In the genomic region with DNA sequence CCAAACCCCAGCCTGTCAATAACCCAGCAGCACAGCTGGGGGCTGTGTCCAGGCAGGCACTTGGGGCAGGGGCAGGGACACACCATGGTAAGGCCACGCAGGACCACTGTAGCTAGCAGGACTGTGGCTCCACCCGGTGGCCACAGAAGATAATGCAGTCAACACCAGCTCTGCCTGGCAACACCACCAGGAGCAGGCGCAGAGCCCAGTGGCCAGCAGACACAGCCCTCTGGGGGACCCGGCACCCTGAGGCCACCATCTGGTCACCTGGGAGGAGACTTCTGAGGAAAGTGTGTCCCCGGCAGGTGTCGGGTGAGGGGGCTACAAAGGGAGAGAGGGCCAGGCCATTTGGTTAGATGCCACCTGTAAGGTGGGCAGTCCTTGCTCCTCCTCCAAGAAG, we compare ENCODE assay signal across 9 mouse cellular contexts. TPM values are rescaled to one million over a fixed set of nuclear protein-coding genes. Genes with fewer than 3 reads are reported as not detected.
DNase-seq lines count a peak whose midpoint lies in the region; ATAC-seq and TF ChIP-seq lines count a peak whose summit lies in the region.
"Had no signal": no experiment of that assay in that cellular context is flagged by ENCODE, and none has a peak within 500 bp of the region (broad histone marks: within the 10 kb centered on the region; RNA-seq: fewer than 3 reads in every experiment).

No protein-coding gene starts in this region.

- WGBS in kidney, embryonic 14.5 days, result 37% methylated on average over 6 of the region's 6 CpGs
- WGBS in cerebellum, adult 2 months, result 6% methylated on average over 6 of the region's 6 CpGs
- 37% methylated on average over 6 of the region's 6 CpGs for WGBS in stomach, postnatal 0 days

- peaks cover 28% of the 10 kb centered on the region; the same call in 1 of the 2 replicates for H3K36me3 ChIP-seq in kidney, embryonic 14.5 days (ENCODE audit: control insufficient read depth, insufficient read depth, low read length)
- H3K36me3 ChIP-seq in ES-Bruce4 (ENCODE audit: control insufficient read depth, insufficient read depth, low read length, poor library complexity, severe bottlenecking), result peaks cover 18% of the 10 kb centered on the region
- H3K36me3 ChIP-seq in megakaryocyte, embryonic 14.5 days (replicated peaks; ENCODE audit: low read length), result peaks cover 85% of the 10 kb centered on the region
- peaks cover 12% of the 10 kb centered on the region for H3K36me3 ChIP-seq in stomach, postnatal 0 days (ENCODE audit: control insufficient read depth, insufficient read depth, low read length)

- 0 out of 2 replicates have a peak, but pooled peaks cover 5% of the 10 kb centered on the region for H3K27me3 ChIP-seq in kidney, embryonic 14.5 days (ENCODE audit: control insufficient read depth, insufficient read depth, low read length)
- no peaks in the 10 kb centered on the region for H3K27me3 ChIP-seq in ES-Bruce4 (ENCODE audit: control insufficient read depth, insufficient read depth, low read length, poor library complexity, severe bottlenecking)
- no peaks in the 10 kb centered on the region for H3K27me3 ChIP-seq in cerebellum, adult 2 months (ENCODE audit: control insufficient read depth, insufficient read depth, low read length)
- no peaks in the 10 kb centered on the region for H3K27me3 ChIP-seq in megakaryocyte, embryonic 14.5 days (replicated peaks)
- no peaks in the 10 kb centered on the region for H3K27me3 ChIP-seq in stomach, postnatal 0 days (ENCODE audit: control insufficient read depth, insufficient read depth, low read length)

- peak; percentile 80 for DNase-seq in kidney, adult 18-20 months
- DNase-seq in cerebellum, adult 2 months, result peak; percentile 91 to 94
- DNase-seq in gastrocnemius, postnatal 10 days, result peak; percentile 82
- DNase-seq in kidney, postnatal 14 days, result peak; percentile 83
- peak; percentile 85 for DNase-seq in stomach, postnatal 0 days (ENCODE audit: low spot score)

- peaks cover 28% of the 10 kb centered on the region for H3K4me1 ChIP-seq in kidney, embryonic 14.5 days (ENCODE audit: control insufficient read depth, insufficient read depth, low read length)
- peaks cover 2% of the 10 kb centered on the region for H3K4me1 ChIP-seq in ES-Bruce4 (ENCODE audit: control insufficient read depth, insufficient read depth, low read length)
- H3K4me1 ChIP-seq in cerebellum, adult 2 months (ENCODE audit: control insufficient read depth, insufficient read depth, low read length), result peaks cover 32% of the 10 kb centered on the region
- peaks cover 85% of the 10 kb centered on the region for H3K4me1 ChIP-seq in megakaryocyte, embryonic 14.5 days
- H3K4me1 ChIP-seq in stomach, postnatal 0 days (replicated peaks; ENCODE audit: control insufficient read depth, insufficient read depth), result peaks cover 7% of the 10 kb centered on the region

- H3K9me3 ChIP-seq in kidney, embryonic 14.5 days (ENCODE audit: control insufficient read depth, low read length), result no peaks in the 10 kb centered on the region
- H3K9me3 ChIP-seq in ES-Bruce4 (replicated peaks; ENCODE audit: control insufficient read depth, insufficient read depth, low read length, poor library complexity, severe bottlenecking), result no peaks in the 10 kb centered on the region
- H3K9me3 ChIP-seq in megakaryocyte, embryonic 14.5 days, result no peaks in the 10 kb centered on the region
- H3K9me3 ChIP-seq in stomach, postnatal 0 days (ENCODE audit: control insufficient read depth, low read length), result no peaks in the 10 kb centered on the region

- no peak overlapping the region for H3K4me2 ChIP-seq in kidney, embryonic 14.5 days (replicated peaks; ENCODE audit: low read depth, low read length)
- H3K4me2 ChIP-seq in stomach, postnatal 0 days (replicated peaks; ENCODE audit: low read depth), result no peak overlapping the region

- no peak overlapping the region for H3K4me3 ChIP-seq in kidney, embryonic 14.5 days (ENCODE audit: low read length)
- no peak overlapping the region for H3K4me3 ChIP-seq in ES-Bruce4 (ENCODE audit: low read depth, low read length)
- no peak overlapping the region for H3K4me3 ChIP-seq in cerebellum, adult 2 months (replicated peaks; ENCODE audit: insufficient read depth, low read depth, low read length)
- H3K4me3 ChIP-seq in megakaryocyte, embryonic 14.5 days (replicated peaks), result peak overlapping the region; percentile 5
- no peak overlapping the region for H3K4me3 ChIP-seq in stomach, postnatal 0 days (ENCODE audit: low read depth, low read length)

- TF ChIP-seq POLR2A in ES-Bruce4 (IDR thresholded peaks at IDR 0.05; ENCODE audit: insufficient read depth, low read length), result no peak
- no peak for TF ChIP-seq POLR2A in cerebellum, adult 2 months (IDR thresholded peaks at IDR 0.05; ENCODE audit: borderline replicate concordance, insufficient read depth, low read length)

- peak; percentile 92 for TF ChIP-seq CTCF in ES-Bruce4 (IDR thresholded peaks at IDR 0.05; ENCODE audit: low read depth, low read length)
- TF ChIP-seq CTCF in cerebellum, adult 2 months (IDR thresholded peaks at IDR 0.05; ENCODE audit: borderline replicate concordance, insufficient read depth, low read depth, low read length), result peak; percentile 97
- TF ChIP-seq CTCF in stomach, postnatal 0 days (IDR thresholded peaks at IDR 0.05; ENCODE audit: low read depth), result peak; percentile 95

- no peak for TF ChIP-seq EP300 in ES-Bruce4 (IDR thresholded peaks at IDR 0.05; ENCODE audit: insufficient read depth, low read depth, low read length)
- no peak for TF ChIP-seq EP300 in stomach, postnatal 0 days (optimal IDR thresholded peaks at IDR 0.05)

- ATAC-seq in kidney, embryonic 14.5 days (ENCODE audit: low FRiP score, low TSS enrichment), result no peak
- ATAC-seq in stomach, postnatal 0 days (ENCODE audit: low FRiP score, low TSS enrichment), result peak; percentile 22

- H3K27ac ChIP-seq in kidney, embryonic 14.5 days (ENCODE audit: low read depth, low read length), result no peak overlapping the region
- H3K27ac ChIP-seq in ES-Bruce4 (ENCODE audit: insufficient read depth, low read length), result no peak overlapping the region
- peak overlapping the region; percentile 20; the same call in 1 of the 2 replicates for H3K27ac ChIP-seq in cerebellum, adult 2 months (ENCODE audit: insufficient read depth, low read length)
- no peak overlapping the region for H3K27ac ChIP-seq in stomach, postnatal 0 days (replicated peaks)
- H3K27ac ChIP-seq: macrophage had no signal

- H3K9ac ChIP-seq in kidney, embryonic 14.5 days (ENCODE audit: low read depth, low read length), result no peak overlapping the region
- no peak overlapping the region for H3K9ac ChIP-seq in ES-Bruce4 (ENCODE audit: low read depth, poor library complexity, severe bottlenecking)
- no peak overlapping the region for H3K9ac ChIP-seq in stomach, postnatal 0 days (ENCODE audit: low read length)

RNA-seq across cellular contexts. Expression of gene Npb, which starts 4.5 kb away (rescaled TPM):
- polyA plus RNA-seq in kidney, embryonic 14.5 days (2014; fragmentation: Nextera tagmentation; extraction: Ambion mirVana), result 14.8 and 19.5 TPM in 2 replicates
- not detected in 2 replicates for polyA plus RNA-seq in ES-Bruce4 (2011; ENCODE audit: insufficient read depth, insufficient read length, low read depth, missing spikeins)
- polyA plus RNA-seq in cerebellum, adult 2 months (2012; rRNA removed), result 4.7 and 5.6 TPM in 2 replicates
- total RNA-seq in gastrocnemius, postnatal 10 days (2021), result not detected
- polyA plus RNA-seq in megakaryocyte, embryonic 14.5 days (2012; ENCODE audit: insufficient read depth, low replicate concordance), result 2.7 and 7.7 TPM in 2 replicates
- 20.4 and 20.9 TPM in 2 replicates for polyA plus RNA-seq in stomach, postnatal 0 days (2015; fragmentation: Nextera tagmentation; extraction: Ambion mirVana)
- polyA plus RNA-seq: macrophage had no signal

RNA-seq across cellular contexts. Expression of gene Pcyt2, which starts 5.0 kb away (rescaled TPM):
- polyA plus RNA-seq in kidney, embryonic 14.5 days (2014; fragmentation: Nextera tagmentation; extraction: Ambion mirVana), result 82.7 and 83.5 TPM in 2 replicates
- polyA plus RNA-seq in ES-Bruce4 (2011; ENCODE audit: insufficient read depth, insufficient read length, low read depth, missing spikeins), result 37.0 and 39.6 TPM in 2 replicates
- polyA plus RNA-seq in cerebellum, adult 2 months (2012; rRNA removed), result 401 and 403 TPM in 2 replicates
- 10 to 100 TPM; 29.7 to 30.9 TPM for total RNA-seq in gastrocnemius, postnatal 10 days (2021)
- 143 and 168 TPM in 2 replicates for polyA plus RNA-seq in megakaryocyte, embryonic 14.5 days (2012; ENCODE audit: insufficient read depth, low replicate concordance)
- polyA plus RNA-seq in stomach, postnatal 0 days (2015; fragmentation: Nextera tagmentation; extraction: Ambion mirVana), result 73.7 and 79.0 TPM in 2 replicates

RNA-seq across cellular contexts. Expression of gene Sirt7, which starts 12.3 kb away (rescaled TPM):
- 23.8 and 28.6 TPM in 2 replicates for polyA plus RNA-seq in kidney, embryonic 14.5 days (2014; fragmentation: Nextera tagmentation; extraction: Ambion mirVana)
- 10.8 and 11.1 TPM in 2 replicates for polyA plus RNA-seq in ES-Bruce4 (2011; ENCODE audit: insufficient read depth, insufficient read length, low read depth, missing spikeins)
- 76.9 and 80.5 TPM in 2 replicates for polyA plus RNA-seq in cerebellum, adult 2 months (2012; rRNA removed)
- 1 to 10 TPM; 6.5 to 9.2 TPM for total RNA-seq in gastrocnemius, postnatal 10 days (2021)
- 275 and 278 TPM in 2 replicates for polyA plus RNA-seq in megakaryocyte, embryonic 14.5 days (2012; ENCODE audit: insufficient read depth, low replicate concordance)
- polyA plus RNA-seq in stomach, postnatal 0 days (2015; fragmentation: Nextera tagmentation; extraction: Ambion mirVana), result 36.1 and 42.2 TPM in 2 replicates

RNA-seq across cellular contexts. Expression of gene Anapc11, which starts 14.5 kb away (rescaled TPM):
- 212 and 242 TPM in 2 replicates for polyA plus RNA-seq in kidney, embryonic 14.5 days (2014; fragmentation: Nextera tagmentation; extraction: Ambion mirVana)
- 84.0 and 100 TPM in 2 replicates for polyA plus RNA-seq in ES-Bruce4 (2011; ENCODE audit: insufficient read depth, insufficient read length, low read depth, missing spikeins)
- 168 and 178 TPM in 2 replicates for polyA plus RNA-seq in cerebellum, adult 2 months (2012; rRNA removed)
- 10 to 100 TPM; 60.1 to 67.6 TPM for total RNA-seq in gastrocnemius, postnatal 10 days (2021)
- polyA plus RNA-seq in megakaryocyte, embryonic 14.5 days (2012; ENCODE audit: insufficient read depth, low replicate concordance), result 247 and 315 TPM in 2 replicates
- polyA plus RNA-seq in stomach, postnatal 0 days (2015; fragmentation: Nextera tagmentation; extraction: Ambion mirVana), result 121 and 126 TPM in 2 replicates

RNA-seq across cellular contexts. Expression of gene Alyref, which starts 14.6 kb away (rescaled TPM):
- polyA plus RNA-seq in kidney, embryonic 14.5 days (2014; fragmentation: Nextera tagmentation; extraction: Ambion mirVana), result 594 and 799 TPM in 2 replicates
- polyA plus RNA-seq in ES-Bruce4 (2011; ENCODE audit: insufficient read depth, insufficient read length, low read depth, missing spikeins), result 229 and 242 TPM in 2 replicates
- 42.6 and 51.8 TPM in 2 replicates for polyA plus RNA-seq in cerebellum, adult 2 months (2012; rRNA removed)
- total RNA-seq in gastrocnemius, postnatal 10 days (2021), result 10 to 100 TPM; 72.1 to 77.3 TPM
- 25.9 and 253 TPM in 2 replicates for polyA plus RNA-seq in megakaryocyte, embryonic 14.5 days (2012; ENCODE audit: insufficient read depth, low replicate concordance)
- 213 TPM in 2 replicates for polyA plus RNA-seq in stomach, postnatal 0 days (2015; fragmentation: Nextera tagmentation; extraction: Ambion mirVana)
